Mouse (Mus musculus): Measurements from ENCODE around the gene Scrn1. TPM values are rescaled to one million over a fixed set of nuclear protein-coding genes. Genes with fewer than 3 reads are reported as not detected.
A peak's percentile ranks its signal among the peaks of the same experiment; 100 is the strongest.

The Scrn1 gene
- total RNA-seq, 2 experiments from 2014 or later, result not detected

DNA sequence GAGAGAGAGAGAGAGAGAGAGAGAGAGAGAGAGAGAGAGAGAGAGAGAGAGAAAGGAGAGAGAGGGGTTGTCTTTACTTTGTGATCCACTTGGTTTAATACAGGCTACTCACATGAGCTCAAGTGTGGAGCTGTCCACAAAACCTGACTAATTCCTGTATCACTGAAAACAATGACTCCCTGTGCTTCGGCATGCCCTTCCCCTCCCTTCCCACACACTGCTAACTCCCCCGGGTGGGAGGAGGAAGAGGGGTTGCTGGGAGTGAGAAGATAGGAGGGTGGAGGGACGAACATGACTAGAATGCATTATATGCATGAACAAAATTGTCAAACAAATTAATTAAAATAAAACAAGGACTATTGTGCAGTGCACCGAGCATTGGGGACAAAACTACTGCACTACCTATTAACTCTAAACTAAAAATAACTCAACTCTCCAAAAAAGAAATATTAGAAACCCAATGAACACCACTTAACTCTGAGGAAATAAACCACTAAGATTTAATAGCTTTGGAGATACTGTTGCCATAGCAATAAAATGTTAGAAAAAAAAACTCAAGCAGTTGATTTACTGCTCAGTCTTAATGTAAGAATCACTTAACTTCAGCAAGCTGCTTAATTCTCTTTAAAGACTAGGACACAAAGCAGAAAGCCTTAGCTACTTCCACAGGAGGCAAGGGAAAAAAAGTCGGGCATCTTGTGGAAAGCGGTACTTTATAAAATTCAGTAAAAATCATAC is 7.1 kb upstream of the Scrn1 start:
- ATAC-seq (replicated peaks; ENCODE audit: low FRiP score, low TSS enrichment, poor library complexity, severe bottlenecking), result no peak

DNA sequence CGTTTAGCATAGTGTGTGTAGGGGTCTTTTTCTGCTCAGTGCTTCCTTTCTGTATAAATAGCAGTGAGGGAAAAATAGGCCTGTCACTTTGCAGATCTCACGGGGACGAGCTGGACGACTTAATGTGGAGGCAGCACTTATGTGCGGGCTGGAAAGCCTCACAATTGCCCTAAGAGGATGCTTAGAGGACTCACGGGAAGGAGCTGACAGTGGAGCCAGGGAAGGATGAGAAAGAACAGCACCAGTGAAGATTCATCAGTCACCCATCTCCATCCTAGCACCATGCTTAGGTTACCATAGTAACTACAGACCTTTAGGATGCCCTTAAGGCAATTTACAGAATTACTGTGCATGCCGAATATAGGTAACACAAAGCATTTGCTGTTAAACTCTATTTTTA is 3.5 kb upstream of the Scrn1 start:
- ATAC-seq (replicated peaks; ENCODE audit: low FRiP score, low TSS enrichment, poor library complexity, severe bottlenecking), result no peak

DNA sequence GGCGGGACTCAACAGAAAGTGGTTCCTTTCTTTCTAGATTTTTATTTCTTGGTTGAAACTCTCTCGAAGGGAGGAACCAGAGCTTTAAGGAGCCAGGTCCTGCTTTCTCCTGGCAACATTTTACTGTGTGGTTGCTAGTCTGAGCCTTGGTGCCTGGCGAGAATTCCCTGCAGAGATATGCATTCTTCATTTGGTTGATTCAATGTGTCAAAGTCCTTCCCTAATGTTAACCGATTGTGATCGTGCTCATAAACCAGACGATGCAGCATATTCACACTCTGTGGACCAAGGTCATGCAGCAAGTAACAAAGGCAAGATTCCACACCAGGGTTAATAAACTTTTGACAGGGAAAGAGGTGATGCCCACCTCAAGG is 244 bp upstream of the Scrn1 start:
- 0 out of 2 replicates have a peak, but pooled peaks have one; percentile 5 for ATAC-seq (replicated peaks; ENCODE audit: low FRiP score, low TSS enrichment, poor library complexity, severe bottlenecking)

DNA sequence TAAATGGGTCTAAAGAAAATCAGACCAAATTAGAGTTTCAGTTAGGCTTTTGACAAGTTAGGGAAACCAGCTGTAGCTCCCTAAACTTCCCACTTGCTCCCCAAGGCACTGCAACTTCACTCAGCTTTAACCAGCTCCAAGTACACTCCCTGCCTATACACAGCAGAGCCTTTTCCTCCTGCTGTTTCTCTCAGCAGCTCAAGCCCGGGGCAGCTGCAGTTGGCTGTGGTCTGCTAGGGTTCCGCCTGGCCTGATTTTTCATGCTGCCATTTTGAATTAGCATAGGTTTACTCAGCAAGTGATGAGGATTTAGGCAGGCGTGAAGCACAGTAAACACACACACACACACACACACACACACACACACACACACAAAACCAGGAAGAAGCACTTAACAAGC is 1.3 kb downstream of the Scrn1 start:
- no peak for ATAC-seq (replicated peaks; ENCODE audit: low FRiP score, low TSS enrichment, poor library complexity, severe bottlenecking)

DNA sequence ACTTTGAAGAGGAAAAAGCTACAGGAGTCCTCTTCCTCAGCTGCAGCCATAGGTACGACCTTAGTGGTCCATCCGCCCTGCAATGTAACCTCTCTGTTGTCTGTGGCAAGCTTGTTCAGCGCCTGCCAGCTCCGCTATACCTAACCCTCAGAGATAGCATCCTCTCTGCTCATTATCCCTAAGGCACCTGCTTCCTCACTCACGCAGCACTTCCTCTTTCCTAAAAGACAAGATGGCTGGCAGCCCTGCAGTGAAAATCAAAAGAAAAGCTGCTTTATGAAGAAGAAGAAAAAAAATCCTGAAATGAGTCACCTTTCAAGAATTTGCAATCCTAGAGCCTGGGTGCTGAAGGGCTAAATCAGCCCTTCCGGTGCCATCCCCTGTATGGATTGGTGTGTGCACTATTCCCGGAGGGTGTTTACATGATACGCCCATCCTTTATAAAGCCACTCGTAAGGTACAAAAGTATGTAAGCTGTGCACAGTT is 1.7 kb downstream of the Scrn1 start:
- ATAC-seq (replicated peaks; ENCODE audit: low FRiP score, low TSS enrichment, poor library complexity, severe bottlenecking), result no peak

DNA sequence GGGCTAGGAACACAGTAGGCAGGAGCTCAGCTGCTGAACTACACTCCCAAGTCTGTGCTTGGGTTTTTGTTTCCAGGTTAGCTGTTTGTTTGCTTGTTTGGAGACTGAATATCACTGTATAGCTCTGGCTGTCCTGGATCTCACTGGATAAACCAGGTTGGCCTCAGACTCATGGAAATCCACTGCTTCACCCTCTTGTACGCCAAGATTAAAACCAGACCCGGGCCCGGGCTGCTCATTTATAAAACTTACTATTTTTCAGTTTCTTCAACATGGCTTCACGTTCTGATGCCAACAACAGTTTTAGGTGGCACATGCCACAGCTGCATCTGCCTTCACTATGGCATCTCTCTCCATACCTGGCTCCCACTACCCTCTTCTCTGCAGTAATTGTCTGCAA is 2.7 kb downstream of the Scrn1 start:
- ATAC-seq (replicated peaks; ENCODE audit: low FRiP score, low TSS enrichment, poor library complexity, severe bottlenecking), result no peak

DNA sequence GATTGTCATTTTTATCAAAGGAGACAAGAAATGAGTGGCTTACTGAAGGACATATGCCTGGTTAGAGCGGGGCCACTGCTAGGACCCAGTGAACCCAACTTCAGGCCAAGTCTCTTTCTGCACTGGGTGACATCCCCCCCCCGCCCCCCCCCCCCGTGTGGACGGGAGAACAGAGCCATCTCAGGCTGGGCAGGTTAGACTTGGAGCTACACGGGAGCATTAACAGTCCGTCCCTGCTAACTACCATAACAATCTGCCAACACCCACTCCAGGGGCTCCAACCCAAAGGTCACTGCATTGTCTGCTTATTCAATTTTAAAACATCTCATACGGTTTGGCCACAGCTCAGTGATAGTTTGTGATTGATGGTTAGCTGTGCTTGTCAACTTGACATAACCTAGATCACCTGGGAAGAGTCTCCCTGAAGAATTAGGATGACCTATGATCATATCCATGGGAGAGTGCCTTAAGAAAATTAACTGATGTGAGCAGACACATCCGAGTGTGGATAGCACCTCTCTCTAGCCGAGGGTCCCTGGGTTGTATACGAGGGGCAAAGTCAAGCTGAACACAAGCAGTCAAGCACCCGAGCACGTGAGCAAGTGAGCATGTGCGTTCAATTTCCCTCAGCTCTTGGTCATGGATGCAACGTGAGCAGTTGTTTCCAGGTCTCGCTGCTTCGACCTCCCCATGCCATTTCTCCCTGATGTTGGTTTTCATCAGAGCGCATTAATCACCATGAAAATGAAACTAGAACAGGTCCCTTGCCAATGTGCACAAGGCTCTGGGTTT is 4.1 kb downstream of the Scrn1 start:
- ATAC-seq (replicated peaks; ENCODE audit: low FRiP score, low TSS enrichment, poor library complexity, severe bottlenecking), result no peak

DNA sequence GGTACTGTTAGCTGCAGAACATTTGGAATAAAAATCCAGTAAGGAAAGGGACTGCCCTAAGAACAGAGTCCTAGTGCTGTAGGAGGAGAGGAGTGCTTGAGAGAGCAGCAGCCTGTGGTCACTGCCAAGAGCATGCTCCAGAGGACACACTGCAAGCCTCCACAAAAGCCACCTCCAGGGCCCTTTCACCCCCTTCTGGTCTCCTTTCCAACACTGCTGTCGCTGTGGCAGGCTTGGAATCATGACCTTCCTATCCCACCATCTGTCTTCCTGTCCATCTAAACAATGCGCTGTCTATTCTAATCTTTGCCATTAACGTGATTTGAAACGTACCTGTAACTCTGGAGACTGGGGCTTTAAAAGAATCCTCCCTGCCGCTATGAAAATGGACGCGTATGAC is 7.8 kb downstream of the Scrn1 start:
- ATAC-seq (replicated peaks; ENCODE audit: low FRiP score, low TSS enrichment, poor library complexity, severe bottlenecking), result no peak

DNA sequence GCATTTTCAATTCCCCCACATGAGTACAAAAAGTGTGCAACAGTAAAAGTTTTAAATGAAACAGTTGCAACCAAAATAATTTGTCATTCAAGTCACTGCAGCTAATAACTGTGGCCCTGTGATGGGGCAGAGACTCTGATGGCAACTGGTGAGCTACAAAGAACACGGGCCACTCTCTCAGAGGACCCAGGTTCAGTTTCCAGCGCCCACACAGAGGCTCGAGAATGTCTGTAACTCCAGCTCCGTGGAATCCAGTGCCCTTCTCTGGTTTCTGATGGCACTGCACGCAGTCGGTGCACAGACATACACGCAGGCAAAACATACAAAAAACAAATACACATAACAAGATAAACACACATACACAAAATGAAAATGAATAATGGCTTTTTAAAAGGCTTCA is 8.6 kb downstream of the Scrn1 start:
- no peak for ATAC-seq (replicated peaks; ENCODE audit: low FRiP score, low TSS enrichment, poor library complexity, severe bottlenecking)

DNA sequence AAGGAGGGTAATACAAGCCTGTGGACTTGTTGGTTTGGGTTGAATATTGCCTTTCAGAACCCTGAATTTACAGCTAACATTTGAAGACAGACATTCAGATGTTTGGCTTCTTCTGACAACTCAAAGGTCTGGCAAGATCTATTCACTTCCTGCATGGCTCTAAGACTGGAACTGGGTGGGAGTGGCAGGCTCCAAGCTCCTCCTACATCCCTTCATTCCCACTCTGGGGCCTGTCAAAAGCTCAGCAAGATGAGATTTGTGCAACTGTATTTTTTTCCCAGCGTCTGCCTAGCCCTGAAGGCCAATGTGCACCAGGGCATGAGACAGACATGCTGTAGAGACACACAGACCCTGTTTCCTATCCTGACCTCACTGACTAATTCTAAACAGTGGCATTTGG is 10.5 kb downstream of the Scrn1 start:
- no peak for ATAC-seq (replicated peaks; ENCODE audit: low FRiP score, low TSS enrichment, poor library complexity, severe bottlenecking)

DNA sequence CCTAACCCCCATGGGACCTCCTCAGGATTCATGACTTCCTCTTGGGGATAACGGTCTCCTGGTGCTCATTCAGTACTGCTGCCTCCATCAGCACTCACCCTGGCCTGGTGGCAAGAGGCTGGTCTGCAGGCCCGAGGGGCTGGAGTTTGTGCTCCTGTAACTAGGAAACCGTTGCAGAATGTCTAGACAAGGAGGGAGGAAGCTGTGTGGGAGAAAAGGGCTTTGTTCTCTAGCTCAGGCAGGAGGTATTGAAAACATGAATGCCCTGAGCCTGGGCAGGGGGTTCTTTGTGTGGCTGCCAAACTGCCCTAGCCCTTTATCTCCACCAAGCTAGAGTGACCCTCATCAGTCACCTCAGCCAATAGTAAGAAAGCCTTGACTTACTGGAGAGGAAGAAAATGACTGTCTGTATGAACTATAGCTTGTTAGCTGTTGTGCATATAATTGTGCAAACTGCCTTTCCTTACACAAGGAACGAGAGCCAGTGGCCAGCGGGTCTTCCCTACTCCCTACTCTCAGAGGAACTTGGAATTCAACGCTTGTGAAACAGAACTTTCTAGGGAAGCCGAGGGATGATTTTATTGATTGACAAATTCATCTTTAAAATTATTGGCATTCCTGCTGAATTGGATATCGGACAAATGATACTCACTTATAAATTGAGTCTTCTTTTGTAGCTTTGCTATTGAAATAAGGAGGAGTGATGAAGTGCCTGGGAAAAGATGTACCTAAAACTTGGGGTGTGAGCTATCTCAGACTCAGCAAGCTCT is 11.8 kb downstream of the Scrn1 start:
- no peak for ATAC-seq (replicated peaks; ENCODE audit: low FRiP score, low TSS enrichment, poor library complexity, severe bottlenecking)

DNA sequence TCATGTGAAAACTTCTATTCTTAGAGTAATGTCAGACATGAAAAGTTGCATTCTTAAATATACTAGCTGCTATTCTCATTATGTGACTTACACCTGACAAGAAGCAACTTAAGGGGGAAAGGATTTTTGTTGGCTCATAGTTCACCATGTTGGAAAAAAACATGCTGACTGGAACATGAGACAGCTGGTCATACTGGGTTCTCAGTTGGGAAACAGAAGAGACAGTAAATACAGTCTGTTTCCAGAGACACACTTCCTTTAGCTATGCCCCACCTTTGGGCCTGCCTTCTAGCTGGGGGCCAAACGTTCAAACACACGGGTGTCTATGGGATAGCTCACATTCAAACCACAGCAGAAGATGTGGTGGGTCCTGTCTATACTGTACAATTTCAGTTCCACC is 12.7 kb downstream of the Scrn1 start:
- ATAC-seq (replicated peaks; ENCODE audit: low FRiP score, low TSS enrichment, poor library complexity, severe bottlenecking), result no peak

DNA sequence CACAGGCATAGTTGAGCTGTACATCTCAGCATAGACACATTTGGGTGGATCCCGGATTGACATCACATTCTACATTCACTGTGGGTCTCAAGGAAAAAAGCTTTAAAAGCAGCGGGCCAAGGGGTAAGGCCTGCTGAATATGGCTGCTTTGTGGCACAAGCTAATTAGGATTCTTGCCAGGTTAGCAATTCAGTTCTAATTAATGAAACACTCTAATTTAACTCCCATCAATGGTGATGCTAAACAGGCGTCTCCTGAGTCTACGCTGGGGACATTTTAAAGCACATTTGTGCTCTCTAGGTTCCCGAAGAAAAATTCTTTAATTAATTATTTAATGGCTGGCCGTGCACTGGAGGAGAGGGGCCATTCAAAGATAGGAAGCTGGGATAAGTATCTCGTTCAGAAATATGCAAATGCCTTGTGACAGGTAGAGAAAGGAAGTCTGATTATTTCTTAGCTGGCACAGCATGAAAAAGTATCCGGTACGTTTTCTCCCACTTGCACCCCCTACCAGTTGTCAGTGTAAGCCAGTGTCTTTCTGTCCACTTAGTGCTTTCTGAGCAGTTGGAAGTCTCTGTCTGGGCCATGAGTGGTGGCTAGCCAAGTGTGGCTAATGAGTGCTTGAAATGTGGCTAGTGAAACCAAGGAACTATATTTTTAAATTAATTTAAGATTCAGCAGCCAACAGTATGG is 13.4 kb downstream of the Scrn1 start:
- no peak for ATAC-seq (replicated peaks; ENCODE audit: low FRiP score, low TSS enrichment, poor library complexity, severe bottlenecking)

DNA sequence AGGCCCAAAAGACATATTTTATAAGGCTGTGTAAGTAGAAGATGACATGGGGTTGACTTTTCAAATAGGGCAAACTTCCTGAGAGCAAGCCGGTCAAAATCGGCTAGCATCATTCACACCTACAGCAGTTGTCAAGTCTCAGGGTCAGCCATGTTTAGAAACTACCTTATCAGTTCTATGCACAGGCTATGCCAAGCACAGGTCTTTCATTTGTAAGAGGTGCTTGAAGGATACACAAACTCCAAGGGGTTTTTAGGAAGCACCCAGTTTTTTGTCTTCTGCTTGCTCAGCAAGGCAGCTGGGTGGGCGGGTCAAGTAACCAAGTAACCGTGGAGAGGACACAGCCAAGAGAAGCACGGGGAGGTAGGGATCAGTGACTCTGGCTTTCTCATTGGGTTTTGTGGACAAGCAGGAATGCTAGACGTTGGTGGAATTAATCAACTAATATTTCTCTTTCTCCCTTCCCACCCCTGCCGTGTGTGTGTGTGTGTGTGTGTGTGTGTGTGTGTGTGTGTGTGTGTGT is 15.4 kb downstream of the Scrn1 start:
- ATAC-seq (replicated peaks; ENCODE audit: low FRiP score, low TSS enrichment, poor library complexity, severe bottlenecking), result no peak

DNA sequence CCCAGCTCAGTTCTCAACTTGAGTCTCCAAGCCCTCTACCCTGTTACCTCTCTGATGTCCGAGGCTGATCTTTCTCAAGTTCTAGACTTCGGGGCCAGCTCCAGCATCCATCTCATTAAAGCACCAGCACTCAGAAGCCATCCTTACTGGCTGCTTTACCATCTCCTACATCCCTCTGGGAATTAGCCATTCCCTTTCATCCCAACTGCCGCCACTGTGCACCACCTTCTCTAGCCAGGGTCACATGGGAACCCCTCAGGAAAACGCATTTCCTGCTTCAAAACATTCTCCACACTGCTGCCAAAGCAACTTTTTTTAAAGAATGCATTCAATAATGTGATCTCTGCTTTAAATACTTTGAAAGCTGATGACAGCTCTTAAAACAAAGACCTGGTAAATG is 17.0 kb downstream of the Scrn1 start:
- ATAC-seq (replicated peaks; ENCODE audit: low FRiP score, low TSS enrichment, poor library complexity, severe bottlenecking), result no peak

DNA sequence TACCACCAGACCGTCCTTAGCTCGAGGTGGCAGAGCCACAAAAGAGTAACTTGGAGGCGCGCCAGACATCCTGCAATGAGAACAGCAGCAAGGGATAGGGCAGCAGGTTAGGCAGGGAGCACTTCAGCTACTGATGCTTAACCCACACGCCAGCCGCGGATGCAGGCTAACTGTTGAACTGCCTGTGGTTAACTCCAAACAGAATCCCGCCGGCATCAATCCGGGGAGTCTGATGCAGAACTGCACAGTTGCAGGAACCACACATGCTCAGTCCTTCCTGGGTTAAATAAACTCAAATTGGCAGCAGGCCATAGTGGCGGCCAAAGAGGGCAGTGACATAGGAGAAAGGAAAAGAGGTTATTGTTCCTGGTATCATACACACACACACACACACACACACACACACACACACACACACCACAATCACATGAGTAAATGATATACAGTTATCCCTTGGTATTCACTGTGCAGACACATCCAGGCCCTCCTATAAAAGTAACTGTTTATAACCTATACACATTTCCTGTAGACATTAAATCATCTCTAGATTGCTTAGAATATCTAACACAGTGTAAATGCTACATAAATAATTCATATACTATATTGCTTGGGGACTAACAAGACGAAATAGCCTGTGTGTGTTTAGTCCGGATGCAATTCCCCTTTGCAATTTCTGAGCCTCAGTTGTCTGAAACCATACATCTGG is 17.8 kb downstream of the Scrn1 start:
- no peak for ATAC-seq (replicated peaks; ENCODE audit: low FRiP score, low TSS enrichment, poor library complexity, severe bottlenecking)

DNA sequence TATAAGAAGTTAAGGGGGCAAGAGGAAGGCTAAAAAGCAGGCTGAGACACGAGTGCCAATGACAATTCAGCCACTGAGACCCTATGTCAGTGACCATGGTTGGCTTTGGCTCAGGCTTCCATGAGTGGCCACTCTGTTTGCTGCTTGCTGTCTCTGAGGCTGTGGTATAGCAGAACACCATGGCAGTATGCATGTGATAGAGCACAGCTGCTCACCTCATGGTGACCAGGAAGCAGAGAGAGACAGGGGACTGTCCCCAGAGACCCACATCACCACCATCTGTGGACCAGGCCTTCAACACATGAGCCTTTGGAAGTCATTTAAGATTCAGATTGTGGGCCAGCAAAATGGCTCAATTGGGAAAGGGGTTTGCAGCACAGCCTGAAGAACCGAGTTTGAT is 22.6 kb downstream of the Scrn1 start:
- ATAC-seq (replicated peaks; ENCODE audit: low FRiP score, low TSS enrichment, poor library complexity, severe bottlenecking), result no peak

DNA sequence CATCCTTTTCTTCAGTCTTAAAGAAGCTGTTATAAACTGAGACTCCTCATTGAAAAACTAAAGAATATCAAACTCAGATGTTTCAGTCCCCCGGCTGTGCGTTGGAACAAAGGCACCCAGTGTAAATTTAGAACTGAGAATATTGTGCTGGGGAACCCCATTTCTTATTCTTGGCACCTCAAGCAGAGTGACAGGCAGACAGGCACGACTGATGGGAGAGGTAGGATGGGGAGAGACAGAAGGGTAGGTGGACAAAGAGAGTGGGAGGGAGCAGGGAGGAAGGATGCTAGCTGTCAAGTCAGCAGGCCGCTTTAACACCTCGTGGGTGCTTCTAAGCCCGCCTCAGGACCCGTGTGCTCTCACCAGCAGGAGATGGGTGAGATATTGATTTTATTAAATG is 23.5 kb downstream of the Scrn1 start:
- no peak for ATAC-seq (replicated peaks; ENCODE audit: low FRiP score, low TSS enrichment, poor library complexity, severe bottlenecking)
